ENCODE assay signal across 17 mouse cellular contexts in the genomic region with DNA sequence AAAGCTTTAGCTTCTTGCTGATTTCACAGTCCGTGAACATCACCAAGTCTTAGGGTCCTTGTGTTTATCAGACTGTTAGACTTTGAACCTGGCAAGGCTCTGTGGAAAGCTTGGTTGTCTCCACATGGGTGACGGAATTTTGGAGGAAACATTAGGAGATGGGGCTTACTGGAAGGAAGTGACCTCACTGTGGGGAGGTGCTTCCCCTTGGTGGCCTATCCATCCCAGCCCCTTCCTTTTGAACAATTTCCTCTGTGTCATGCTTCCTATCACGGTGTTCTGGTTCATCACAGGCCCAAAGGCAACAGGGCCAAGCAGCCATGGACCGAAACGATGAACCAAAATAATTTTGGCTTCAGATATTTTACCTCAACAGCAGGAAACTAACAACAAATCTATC. TPM values are rescaled to one million over a fixed set of nuclear protein-coding genes. Genes with fewer than 3 reads are reported as not detected.
DNase-seq lines count a peak whose midpoint lies in the region; ATAC-seq and TF ChIP-seq lines count a peak whose summit lies in the region.
"Had no signal": no experiment of that assay in that cellular context is flagged by ENCODE, and none has a peak within 500 bp of the region (broad histone marks: within the 10 kb centered on the region; RNA-seq: fewer than 3 reads in every experiment).

No protein-coding gene starts in this region.

- no peaks in the 10 kb centered on the region for H3K9me3 ChIP-seq in heart, embryonic 11.5 days (replicated peaks; ENCODE audit: control insufficient read depth, low read length)
- H3K9me3 ChIP-seq: embryonic facial prominence, embryonic 15.5 days; kidney, embryonic 15.5 days had no signal

- no peak overlapping the region for H3K4me2 ChIP-seq in heart, embryonic 11.5 days
- H3K4me2 ChIP-seq: embryonic facial prominence, embryonic 15.5 days; kidney, embryonic 15.5 days; liver, embryonic 11.5 days had no signal

- 73% methylated on average over 5 of the region's 5 CpGs for WGBS in heart, embryonic 11.5 days (ENCODE audit: insufficient replicate concordance)
- WGBS in kidney, adult 2 months: 62% methylated on average over 5 of the region's 5 CpGs

- H3K27me3 ChIP-seq in heart, embryonic 11.5 days (ENCODE audit: control insufficient read depth, insufficient read depth, low read length): no peaks in the 10 kb centered on the region
- no peaks in the 10 kb centered on the region for H3K27me3 ChIP-seq in kidney, adult 2 months (replicated peaks; ENCODE audit: control insufficient read depth, insufficient read depth, low read length)
- H3K27me3 ChIP-seq: embryonic facial prominence, embryonic 15.5 days; kidney, embryonic 15.5 days had no signal

- DNase-seq in heart, adult 11 months: peak; percentile 94
- peak; percentile 37 for DNase-seq in kidney, adult 2 months
- no peak for DNase-seq in kidney, postnatal 4 days
- peak; percentile 15 for DNase-seq in CD4-positive helper T cell, adult 2 months (ENCODE audit: low read depth, low spot score)
- DNase-seq in ovary, postnatal 10 days (ENCODE audit: low spot score): no peak
- DNase-seq in embryo, embryonic 10 days (ENCODE audit: low spot score): no peak
- DNase-seq: cerebellum, adult 9-10 months; embryo, embryonic 11 days; gastrocnemius, postnatal 25 days; layer of hippocampus, postnatal 36 days; thymus, postnatal 36 days had no signal

- peaks cover 10% of the 10 kb centered on the region for H3K36me3 ChIP-seq in heart, embryonic 11.5 days (ENCODE audit: control insufficient read depth, insufficient read depth, low read length)
- H3K36me3 ChIP-seq in kidney, adult 2 months (ENCODE audit: control insufficient read depth, insufficient read depth, low read length): no peaks in the 10 kb centered on the region

- no peak overlapping the region for H3K27ac ChIP-seq in heart, embryonic 11.5 days (ENCODE audit: low read depth, low read length)
- peak overlapping the region; percentile 26; the same call in 1 of the 2 replicates for H3K27ac ChIP-seq in kidney, adult 2 months (ENCODE audit: insufficient read depth, low read depth, low read length)
- H3K27ac ChIP-seq: embryonic facial prominence, embryonic 15.5 days; forebrain, embryonic 10.5 days; kidney, embryonic 15.5 days had no signal

- no peak for ATAC-seq in heart, embryonic 11.5 days (replicated peaks; ENCODE audit: insufficient number of reproducible peaks, low FRiP score, low TSS enrichment)
- ATAC-seq in megakaryocyte, adult 5-6 weeks (ENCODE audit: poor library complexity, severe bottlenecking): peak; percentile 62; the same call in 1 of the 2 replicates

- H3K4me1 ChIP-seq in heart, embryonic 11.5 days (ENCODE audit: control insufficient read depth, insufficient read depth, low read length): peaks cover 73% of the 10 kb centered on the region
- H3K4me1 ChIP-seq in kidney, adult 2 months (ENCODE audit: control insufficient read depth, insufficient read depth, low read length): peaks cover 60% of the 10 kb centered on the region

- no peak overlapping the region for H3K4me3 ChIP-seq in heart, embryonic 11.5 days (ENCODE audit: low read depth, low read length)
- H3K4me3 ChIP-seq in kidney, adult 2 months (ENCODE audit: insufficient read depth, low read depth, low read length): no peak overlapping the region
- H3K4me3 ChIP-seq: embryonic facial prominence, embryonic 15.5 days; forebrain, embryonic 10.5 days; kidney, embryonic 15.5 days had no signal

- no peak overlapping the region for H3K9ac ChIP-seq in heart, embryonic 11.5 days (ENCODE audit: low read depth, low read length)
- H3K9ac ChIP-seq: embryonic facial prominence, embryonic 15.5 days; kidney, embryonic 15.5 days had no signal

- TF ChIP-seq CTCF in kidney, adult 2 months (conservative IDR thresholded peaks at IDR 0.05; ENCODE audit: insufficient read depth, insufficient read length, low read depth, low read length): no peak

- no peak for TF ChIP-seq POLR2A in kidney, adult 2 months (IDR thresholded peaks at IDR 0.05; ENCODE audit: low read depth, low read length)

RNA-seq across cellular contexts. Expression of gene Cnn3, which starts 16.0 kb away (rescaled TPM):
- polyA plus RNA-seq in heart, embryonic 11.5 days (2014; fragmentation: Nextera tagmentation; extraction: Ambion mirVana): 488 and 525 TPM in 2 replicates
- polyA plus RNA-seq in kidney, adult 2 months (2012; rRNA removed): 253 and 268 TPM in 2 replicates
- total RNA-seq in megakaryocyte, adult 5-6 weeks (2015): 14.5 and 19.5 TPM in 2 replicates
- total RNA-seq in megakaryocyte, adult 5-6 weeks (2017): 11.3 and 13.3 TPM in 2 replicates

Comparison
In these comparisons a context has a peak if more than half of its experiments do, and no peak if none do; other contexts are left out.
1. DNase-seq: peak in heart, adult 11 months (single experiment), kidney, adult 2 months (single experiment) and CD4-positive helper T cell, adult 2 months (single experiment); none in kidney, postnatal 4 days (0 of 2), ovary, postnatal 10 days (single experiment) and embryo, embryonic 10 days (single experiment).